Mouse (Mus musculus): ENCODE results near the gene Palld.

DNA sequence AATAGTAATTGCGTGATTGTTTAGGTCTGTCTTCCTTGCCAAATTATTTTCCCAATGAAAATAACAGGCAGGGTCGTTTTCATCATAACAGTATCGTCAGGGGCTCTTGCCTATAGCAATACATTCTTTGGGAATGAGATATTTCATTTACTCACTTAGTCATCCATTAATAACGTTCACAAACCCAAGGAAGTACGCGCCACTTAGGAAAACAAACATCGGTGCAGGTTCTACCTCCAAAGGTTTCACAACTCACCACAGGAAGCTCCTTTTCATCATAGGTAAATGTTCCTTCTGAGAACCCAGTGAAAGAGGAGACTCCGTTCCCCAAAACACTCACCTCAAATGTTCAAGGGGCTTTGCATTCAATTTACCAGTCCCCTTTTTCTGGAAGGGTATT lies 423.7 kb downstream of the Palld start:
- TF ChIP-seq GATA1 (IDR thresholded peaks at IDR 0.05; ENCODE audit: borderline replicate concordance, low read length), result no peak
- no peak for TF ChIP-seq FLI1 (IDR thresholded peaks at IDR 0.05; ENCODE audit: low read length)
